In the genomic region with DNA sequence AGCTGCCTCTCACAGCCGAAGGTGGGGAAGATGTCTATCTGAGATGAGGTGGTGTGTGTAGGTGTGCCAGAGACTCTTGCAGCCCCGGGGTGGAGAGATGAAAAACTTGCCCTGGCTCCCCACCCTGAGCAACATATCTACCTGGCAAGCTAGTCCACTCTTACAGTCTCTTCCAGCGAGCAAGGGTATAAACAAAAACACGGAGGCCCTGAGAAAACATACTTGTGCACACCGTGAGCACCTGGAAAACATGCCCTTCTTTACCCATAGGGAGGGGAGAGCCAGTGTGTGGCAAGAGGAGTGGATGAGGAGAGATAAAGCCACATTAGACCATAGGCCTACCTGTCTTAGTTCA, we compare ENCODE assay signal across 16 mouse cellular contexts.
"Had no signal": no experiment of that assay in that cellular context is flagged by ENCODE, and none has a peak within 500 bp of the region (broad histone marks: within the 10 kb centered on the region; RNA-seq: fewer than 3 reads in every experiment).

No protein-coding gene starts in this region.

- H3K4me1 ChIP-seq: liver, embryonic 12.5 days had no signal

- H3K4me3 ChIP-seq: layer of hippocampus, adult 2 months; limb, embryonic 15.5 days; liver, embryonic 12.5 days; midbrain, embryonic 12.5 days had no signal

- H3K27me3 ChIP-seq: limb, embryonic 15.5 days; liver, embryonic 12.5 days; midbrain, embryonic 12.5 days had no signal

- H3K27ac ChIP-seq: layer of hippocampus, adult 2 months; limb, embryonic 15.5 days; liver, embryonic 12.5 days; midbrain, embryonic 12.5 days had no signal

- ATAC-seq: liver, embryonic 12.5 days; midbrain, embryonic 16.5 days had no signal

- H3K4me2 ChIP-seq: limb, embryonic 15.5 days; liver, embryonic 12.5 days; lung, embryonic 14.5 days; midbrain, embryonic 12.5 days had no signal

- H3K36me3 ChIP-seq: liver, embryonic 12.5 days had no signal

- H3K9me3 ChIP-seq: limb, embryonic 15.5 days; liver, embryonic 12.5 days; midbrain, embryonic 12.5 days had no signal

- DNase-seq: kidney, adult 11 months; kidney, adult 9 months; kidney, postnatal 10 days; kidney, postnatal 4 days; left cerebral cortex, postnatal 4 days; lung, embryonic 14.5 days; lung, postnatal 10 days; lung, postnatal 4 days; retina, postnatal 1 day; right cerebral cortex, postnatal 4 days; thymus, postnatal 36 days had no signal

- H3K9ac ChIP-seq: limb, embryonic 15.5 days; liver, embryonic 12.5 days; lung, embryonic 14.5 days; midbrain, embryonic 12.5 days had no signal
